8 mouse cellular contexts compared by ENCODE assay signal in the genomic region with DNA sequence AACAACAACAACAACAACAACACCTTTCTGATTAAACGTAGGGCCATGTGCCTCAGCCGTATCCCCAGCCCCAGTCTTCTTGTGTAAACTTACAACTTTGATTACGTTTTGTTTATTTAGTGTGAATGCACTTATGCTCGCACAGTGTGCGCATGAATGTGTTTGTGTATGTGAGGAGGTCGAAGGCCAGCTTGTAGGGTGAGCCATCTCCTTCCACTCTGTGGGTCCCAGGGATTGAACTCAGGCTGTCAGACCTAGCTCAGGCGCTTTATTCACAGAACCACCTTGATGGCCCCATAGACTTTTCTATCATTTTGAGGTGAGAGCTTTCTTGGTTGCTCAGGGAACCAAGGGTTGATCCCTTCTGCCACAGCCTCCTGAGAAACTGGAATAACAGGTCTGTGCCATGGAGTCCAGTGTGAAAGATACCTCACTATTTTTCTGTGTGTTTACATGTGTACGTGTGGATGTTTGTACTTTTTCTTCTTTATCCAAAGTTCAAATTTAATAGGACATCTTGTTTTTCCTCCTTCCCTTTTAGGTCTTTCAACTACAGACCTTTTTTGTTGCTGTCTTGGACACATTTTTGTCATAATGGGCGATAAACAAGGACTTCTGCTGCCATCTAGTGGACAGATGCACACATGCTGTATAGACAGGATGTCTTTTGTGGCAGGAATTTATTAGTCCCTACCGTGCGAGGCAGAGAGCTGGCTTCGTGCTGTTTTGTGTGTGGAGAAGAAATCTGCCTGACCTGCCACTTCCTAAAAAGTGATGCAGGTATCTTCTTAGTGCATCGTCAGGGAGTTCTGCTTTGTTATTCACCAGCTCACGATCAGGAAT. TPM values are rescaled to one million over a fixed set of nuclear protein-coding genes. Genes with fewer than 3 reads are reported as not detected.
DNase-seq lines count a peak whose midpoint lies in the region; ATAC-seq lines count a peak whose summit lies in the region.

No protein-coding gene starts in this region.

- no peaks in the 10 kb centered on the region for H3K36me3 ChIP-seq in limb, embryonic 12.5 days
- H3K36me3 ChIP-seq in stomach, embryonic 14.5 days (ENCODE audit: control insufficient read depth, insufficient read depth, low read length), result no peaks in the 10 kb centered on the region

- no peak overlapping the region for H3K9ac ChIP-seq in limb, embryonic 12.5 days (replicated peaks)
- no peak overlapping the region for H3K9ac ChIP-seq in stomach, embryonic 14.5 days (replicated peaks; ENCODE audit: low read depth, low read length)

- no peaks in the 10 kb centered on the region for H3K27me3 ChIP-seq in limb, embryonic 12.5 days
- H3K27me3 ChIP-seq in stomach, embryonic 14.5 days (ENCODE audit: control insufficient read depth, insufficient read depth, low read length), result no peaks in the 10 kb centered on the region

- ATAC-seq in activated CD4-positive, CD25-positive, alpha-beta regulatory T cell, adult 4 months, result peak; percentile 82
- peak; percentile 87 for ATAC-seq in granulocyte monocyte progenitor cell, adult 5-6 weeks (replicated peaks; ENCODE audit: poor library complexity, severe bottlenecking)
- ATAC-seq in limb, embryonic 12.5 days (ENCODE audit: insufficient number of reproducible peaks, insufficient read depth, low FRiP score, low TSS enrichment, low read depth), result peak; percentile 71; the same call in 1 of the 2 replicates
- peak; percentile 89 for ATAC-seq in monocyte, adult 5-6 weeks (replicated peaks; ENCODE audit: insufficient number of reproducible peaks, low FRiP score, low TSS enrichment, poor library complexity, severe bottlenecking)
- ATAC-seq in stomach, embryonic 14.5 days (ENCODE audit: insufficient number of reproducible peaks, insufficient read depth, low FRiP score, low read depth), result peak; percentile 78

- H3K4me2 ChIP-seq in limb, embryonic 12.5 days, result peak overlapping the region; percentile 35
- H3K4me2 ChIP-seq in stomach, embryonic 14.5 days (replicated peaks; ENCODE audit: low read depth, low read length), result no peak overlapping the region

- peak; percentile 91 for DNase-seq in 3T3-L1 (ENCODE audit: low read depth, low spot score)
- DNase-seq in embryo, embryonic 10 days (ENCODE audit: low spot score), result peak; percentile 98
- peak; percentile 66 for DNase-seq in kidney, adult 18-20 months

- WGBS in limb, embryonic 12.5 days, result 40% methylated on average over 14 of the region's 14 CpGs
- WGBS in stomach, embryonic 14.5 days, result 16% methylated on average over 14 of the region's 14 CpGs

- peaks cover under 1% of the 10 kb centered on the region; the same call in 1 of the 2 replicates for H3K4me1 ChIP-seq in limb, embryonic 12.5 days (replicated peaks)
- no peaks in the 10 kb centered on the region for H3K4me1 ChIP-seq in stomach, embryonic 14.5 days (ENCODE audit: control insufficient read depth, insufficient read depth, low read length)

- H3K4me3 ChIP-seq in limb, embryonic 12.5 days (replicated peaks), result no peak overlapping the region
- H3K4me3 ChIP-seq in stomach, embryonic 14.5 days (ENCODE audit: low read depth, low read length), result no peak overlapping the region

- H3K9me3 ChIP-seq in limb, embryonic 12.5 days, result no peaks in the 10 kb centered on the region
- H3K9me3 ChIP-seq in stomach, embryonic 14.5 days (ENCODE audit: control insufficient read depth, low read depth, low read length), result no peaks in the 10 kb centered on the region

- H3K27ac ChIP-seq in limb, embryonic 12.5 days, result no peak overlapping the region
- no peak overlapping the region for H3K27ac ChIP-seq in stomach, embryonic 14.5 days (ENCODE audit: low read length)

RNA-seq across cellular contexts. Expression of a gene that starts 18.4 kb away (rescaled TPM):
- polyA plus RNA-seq in activated CD4-positive, CD25-positive, alpha-beta regulatory T cell, adult 4 months (2017; shearing (Covaris generic)), result 10 to 100 TPM; 66.2 to 86.2 TPM
- 13.8 and 15.3 TPM in 2 replicates for total RNA-seq in granulocyte monocyte progenitor cell, adult 5-6 weeks (2014; fragmentation: Nextera tagmentation)
- total RNA-seq in granulocyte monocyte progenitor cell, adult 5-6 weeks (2017), result 6.5 and 13.5 TPM in 2 replicates
- 81.7 and 86.3 TPM in 2 replicates for polyA plus RNA-seq in limb, embryonic 12.5 days (2016; fragmentation: Nextera tagmentation; extraction: Ambion mirVana)
- 3.1 to 12.3 TPM (median 6.2 TPM) in 3 replicates for total RNA-seq in monocyte, adult 5-6 weeks (2017)
- 64.4 and 71.5 TPM in 2 replicates for polyA plus RNA-seq in stomach, embryonic 14.5 days (2014; fragmentation: Nextera tagmentation; extraction: Ambion mirVana)

RNA-seq across cellular contexts. Expression of a gene that starts 26.0 kb away (rescaled TPM):
- not detected for polyA plus RNA-seq in activated CD4-positive, CD25-positive, alpha-beta regulatory T cell, adult 4 months (2017; shearing (Covaris generic))
- total RNA-seq in granulocyte monocyte progenitor cell, adult 5-6 weeks (2014; fragmentation: Nextera tagmentation), result not detected in 2 replicates
- total RNA-seq in granulocyte monocyte progenitor cell, adult 5-6 weeks (2017), result 0.15 TPM in 1 of 2 replicates, not detected in the other
- 0.20 and 0.45 TPM in 2 replicates for polyA plus RNA-seq in limb, embryonic 12.5 days (2016; fragmentation: Nextera tagmentation; extraction: Ambion mirVana)
- 136 to 337 TPM (median 173 TPM) in 3 replicates for total RNA-seq in monocyte, adult 5-6 weeks (2017)
- 2.6 and 3.4 TPM in 2 replicates for polyA plus RNA-seq in stomach, embryonic 14.5 days (2014; fragmentation: Nextera tagmentation; extraction: Ambion mirVana)

RNA-seq across cellular contexts. Expression of a gene that starts 32.3 kb away (rescaled TPM):
- not detected for polyA plus RNA-seq in activated CD4-positive, CD25-positive, alpha-beta regulatory T cell, adult 4 months (2017; shearing (Covaris generic))
- not detected in 2 replicates for total RNA-seq in granulocyte monocyte progenitor cell, adult 5-6 weeks (2014; fragmentation: Nextera tagmentation)
- total RNA-seq in granulocyte monocyte progenitor cell, adult 5-6 weeks (2017), result not detected in 2 replicates
- polyA plus RNA-seq in limb, embryonic 12.5 days (2016; fragmentation: Nextera tagmentation; extraction: Ambion mirVana), result not detected in 2 replicates
- total RNA-seq in monocyte, adult 5-6 weeks (2017), result not detected in 3 replicates
- polyA plus RNA-seq in stomach, embryonic 14.5 days (2014; fragmentation: Nextera tagmentation; extraction: Ambion mirVana), result not detected in 2 replicates

RNA-seq across cellular contexts. Expression of a gene that starts 33.7 kb away (rescaled TPM):
- polyA plus RNA-seq in activated CD4-positive, CD25-positive, alpha-beta regulatory T cell, adult 4 months (2017; shearing (Covaris generic)), result 10 to 100 TPM in 1 of 2 experiments, 1 to 10 TPM in 1; 9.9 to 11.6 TPM
- 8.8 and 12.8 TPM in 2 replicates for total RNA-seq in granulocyte monocyte progenitor cell, adult 5-6 weeks (2014; fragmentation: Nextera tagmentation)
- total RNA-seq in granulocyte monocyte progenitor cell, adult 5-6 weeks (2017), result 12.4 and 14.7 TPM in 2 replicates
- 36.9 and 38.8 TPM in 2 replicates for polyA plus RNA-seq in limb, embryonic 12.5 days (2016; fragmentation: Nextera tagmentation; extraction: Ambion mirVana)
- total RNA-seq in monocyte, adult 5-6 weeks (2017), result 72.1 to 108 TPM (median 80.9 TPM) in 3 replicates
- 10.4 TPM in 2 replicates for polyA plus RNA-seq in stomach, embryonic 14.5 days (2014; fragmentation: Nextera tagmentation; extraction: Ambion mirVana)

RNA-seq across cellular contexts. Expression of a gene that starts 34.3 kb away (rescaled TPM):
- under 1 TPM in 1 of 2 experiments, not detected in 1; 0.24 TPM for polyA plus RNA-seq in activated CD4-positive, CD25-positive, alpha-beta regulatory T cell, adult 4 months (2017; shearing (Covaris generic))
- total RNA-seq in granulocyte monocyte progenitor cell, adult 5-6 weeks (2014; fragmentation: Nextera tagmentation), result not detected in 2 replicates
- total RNA-seq in granulocyte monocyte progenitor cell, adult 5-6 weeks (2017), result not detected in 2 replicates
- polyA plus RNA-seq in limb, embryonic 12.5 days (2016; fragmentation: Nextera tagmentation; extraction: Ambion mirVana), result 0.20 and 0.21 TPM in 2 replicates
- 0.38 TPM in 1 of 3 replicates, not detected in the others for total RNA-seq in monocyte, adult 5-6 weeks (2017)
- polyA plus RNA-seq in stomach, embryonic 14.5 days (2014; fragmentation: Nextera tagmentation; extraction: Ambion mirVana), result 0.36 and 0.45 TPM in 2 replicates
